Mouse (Mus musculus): ENCODE data around the gene Olfr733.

Olfr733 gene

DNA sequence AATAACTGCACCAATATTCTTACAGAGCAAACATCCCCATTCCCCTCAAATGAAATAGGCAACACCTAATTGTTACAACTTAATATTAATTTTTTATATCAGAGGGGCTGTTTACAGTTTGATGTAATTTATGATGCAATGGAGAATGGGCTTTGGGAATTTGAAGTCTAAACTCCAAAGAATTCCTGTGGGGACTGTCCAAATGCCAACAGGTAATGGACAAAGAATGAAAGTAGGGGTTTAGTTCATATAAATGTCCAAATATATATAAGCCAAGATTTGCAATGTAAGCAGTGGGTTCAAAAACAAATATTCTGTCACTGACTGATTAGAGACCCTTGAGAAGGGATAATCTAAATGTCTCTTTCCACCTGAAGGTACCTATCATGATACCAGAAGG is at the start of gene Olfr733:
Gene Olfr733, minus strand, starts transcription at position 101 of the 400 bp plus-strand sequence.
- in situ Hi-C loops (cut with MboI, MseI), result no loop called here

DNA sequence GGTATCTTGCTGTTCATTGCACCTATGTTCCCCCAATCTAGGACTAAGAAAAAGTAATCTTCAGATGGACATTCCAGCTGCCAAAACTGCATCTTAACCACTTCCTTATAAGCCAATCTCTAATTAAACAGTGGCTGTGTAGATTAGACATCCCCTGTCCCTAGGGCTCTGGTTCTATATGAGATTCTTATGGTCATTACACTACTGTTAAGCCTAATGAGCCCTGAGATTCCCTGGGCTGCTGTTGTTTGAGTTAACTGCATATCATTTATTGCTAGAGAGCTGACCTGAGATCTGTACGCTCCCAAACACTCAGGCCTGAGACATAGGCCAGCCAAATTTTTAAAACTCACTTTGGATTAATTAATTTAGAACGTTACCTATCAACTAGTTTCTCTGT is 47.5 kb upstream of the Olfr733 start, which contains the start of gene Olfr735:
Gene Olfr735, minus strand, starts transcription at position 77 of the 400 bp plus-strand sequence.
- in situ Hi-C loops (cut with MboI, MseI), result no loop called here

DNA sequence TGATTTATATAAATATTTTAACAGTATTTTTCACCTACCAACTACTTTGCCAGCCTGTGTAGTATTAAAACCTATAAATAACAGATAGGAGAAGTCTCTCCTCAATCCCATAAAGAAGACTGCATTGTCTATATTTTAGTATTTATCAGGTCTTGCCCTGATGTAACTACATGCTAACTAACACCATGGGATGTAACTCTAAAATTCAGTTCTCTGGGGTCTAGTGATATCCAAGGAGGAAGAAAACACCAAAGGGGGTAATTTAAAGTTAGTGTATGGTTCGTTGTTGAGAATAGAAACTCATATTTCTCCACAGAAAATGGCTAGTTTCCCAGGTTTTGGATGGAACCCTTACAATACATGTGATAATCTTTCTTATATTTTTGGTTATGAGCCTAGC is 25.3 kb upstream of the Olfr733 start, which contains the start of gene Olfr734:
Gene Olfr734, minus strand, starts transcription at position 101 of the 400 bp plus-strand sequence.
- in situ Hi-C loops (cut with MboI, MseI), result no loop called here

DNA sequence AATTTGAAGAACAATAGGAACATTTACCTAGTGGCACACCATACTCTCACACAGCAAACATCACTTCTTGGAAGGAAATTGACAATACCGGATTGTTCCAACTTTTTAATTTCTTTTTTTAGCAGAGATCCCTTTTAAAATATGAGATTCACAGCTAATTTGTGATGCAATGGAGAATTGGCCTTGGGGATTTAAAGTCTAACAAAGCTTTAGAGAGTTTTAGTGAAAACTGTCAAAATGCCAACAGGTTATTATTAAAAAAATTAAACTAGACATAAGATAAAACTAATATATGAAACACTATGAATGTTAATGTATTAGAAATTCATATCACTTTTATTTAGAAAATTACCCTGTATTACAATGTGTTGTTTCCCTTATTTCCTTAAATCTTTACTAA is 17.2 kb downstream of the Olfr733 start, which contains the start of gene Olfr732:
Gene Olfr732, minus strand, starts transcription at position 101 of the 400 bp plus-strand sequence.
- in situ Hi-C loops (cut with MboI, MseI), result no loop called here

Data from T-helper 2 cell (primary cell).